Mouse (Mus musculus): ENCODE measurements around the gene Tmc2.

DNA sequence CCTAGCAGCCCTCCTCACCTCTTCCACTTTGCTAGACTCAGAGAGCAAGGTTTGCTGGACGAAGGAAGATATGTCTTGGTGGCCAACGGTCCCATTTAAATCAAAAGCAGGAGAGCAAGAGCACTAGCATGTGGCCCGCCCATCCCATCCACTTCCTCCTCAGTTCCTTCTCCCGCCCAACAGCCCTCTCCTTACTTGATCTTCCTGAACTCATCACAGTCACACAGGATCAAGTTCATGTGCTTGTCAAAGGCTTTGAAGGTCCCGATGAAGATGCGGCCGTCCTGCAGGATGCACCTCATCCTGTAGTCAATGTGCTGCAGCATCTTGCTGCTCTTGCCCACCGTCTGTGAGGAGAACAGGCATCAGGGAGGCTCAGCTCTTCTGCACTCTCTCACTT is 18.2 kb upstream of the Tmc2 start:
- TF ChIP-seq CTCF (IDR thresholded peaks at IDR 0.05; ENCODE audit: low read depth) (no peak), EP300 (IDR thresholded peaks at IDR 0.05; ENCODE audit: low read depth) (no peak)

All from liver, embryonic 14.5 days (tissue).